Mouse (Mus musculus): ENCODE data around the gene Cgrrf1.

Cgrrf1 gene

DNA sequence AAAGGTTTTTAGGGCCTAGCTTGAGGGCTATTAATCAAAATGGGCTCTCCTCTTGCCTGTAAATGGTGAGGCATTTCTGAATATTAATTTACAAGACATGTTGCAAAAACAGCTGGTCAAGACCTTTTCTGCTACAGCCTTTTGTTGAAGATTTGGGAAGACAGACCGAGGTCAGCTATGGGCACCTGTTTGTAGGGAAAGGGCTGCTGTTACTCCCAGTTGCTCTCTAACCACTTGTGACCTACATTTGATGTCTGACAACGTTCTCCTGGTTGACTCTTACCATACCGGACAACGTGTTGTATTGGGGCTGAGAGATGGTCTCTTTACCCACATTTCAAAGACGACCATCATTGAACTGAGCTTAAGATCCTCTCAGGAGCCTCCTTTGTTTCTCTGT is 66.0 kb downstream of the Cgrrf1 start:
- DNase-seq, result no peak

DNA sequence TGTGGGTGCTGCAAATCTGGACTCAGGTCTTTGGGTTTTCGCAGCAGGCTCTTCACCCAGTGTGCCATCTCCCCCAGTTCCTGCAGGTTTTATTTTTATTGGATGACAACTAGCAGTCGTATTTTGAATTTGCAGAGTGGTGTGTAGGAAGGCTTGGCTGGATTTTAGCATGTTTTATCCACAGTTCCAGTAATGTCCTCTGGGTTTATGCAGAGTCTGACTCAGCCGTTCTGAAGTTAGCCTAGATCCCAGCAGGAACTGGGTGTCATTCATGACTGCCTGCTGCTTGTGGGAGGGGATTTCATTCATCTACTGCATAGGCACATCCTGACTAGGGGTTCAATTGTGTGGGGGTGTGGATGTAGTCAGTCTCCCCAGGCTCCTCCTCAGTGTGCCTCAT is 66.7 kb downstream of the Cgrrf1 start:
- DNase-seq, result no peak

DNA sequence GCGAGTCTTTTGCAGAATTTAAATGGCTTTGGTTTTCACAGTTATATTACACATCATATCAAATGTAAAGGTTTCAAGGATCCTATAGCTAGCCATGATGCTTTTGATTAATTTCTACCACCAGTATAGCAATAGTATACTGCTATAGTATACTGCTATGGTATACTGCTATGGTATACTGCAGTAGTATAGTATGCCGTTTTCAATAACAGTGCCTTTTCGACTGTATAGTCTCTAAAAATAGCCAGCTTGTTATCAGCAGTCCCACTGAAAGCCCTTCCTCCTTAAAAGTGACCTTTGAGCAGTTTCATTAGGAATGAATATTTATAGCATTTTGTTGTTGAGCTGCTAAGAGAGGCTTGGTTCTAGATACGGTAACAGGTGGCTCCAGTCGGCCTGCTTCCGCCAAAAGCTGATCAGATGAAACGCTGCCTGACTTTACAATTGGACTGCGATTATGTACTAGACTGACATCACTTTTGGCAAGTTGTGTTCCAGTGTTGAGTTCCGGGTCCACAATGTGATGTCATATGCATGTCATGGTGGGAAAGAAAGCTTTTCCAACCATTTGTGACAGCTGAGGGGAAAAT is 70.7 kb downstream of the Cgrrf1 start:
- DNase-seq, result no peak
